In genomic region chr8:61420166-61420565, GRCm38 (mm10) we compare ENCODE assay signal across 15 mouse cellular contexts.
A peak's percentile ranks its signal among the peaks of the same experiment; 100 is the strongest.
DNase-seq lines count a peak whose midpoint lies in the region; ATAC-seq lines count a peak whose summit lies in the region.
"Had no signal": no experiment of that assay in that cellular context is flagged by ENCODE, and none has a peak within 500 bp of the region (broad histone marks: within the 10 kb centered on the region; RNA-seq: fewer than 3 reads in every experiment).

No protein-coding gene starts in this region.

- H3K9ac ChIP-seq in heart, embryonic 13.5 days, result no peak overlapping the region
- no peak overlapping the region for H3K9ac ChIP-seq in hindbrain, embryonic 15.5 days
- no peak overlapping the region for H3K9ac ChIP-seq in neural tube, embryonic 14.5 days (replicated peaks; ENCODE audit: low read depth, low read length)
- H3K9ac ChIP-seq: neural tube, embryonic 12.5 days had no signal

- H3K4me1 ChIP-seq in heart, embryonic 13.5 days, result peaks cover 27% of the 10 kb centered on the region
- H3K4me1 ChIP-seq in hindbrain, embryonic 15.5 days (replicated peaks), result peaks cover 22% of the 10 kb centered on the region
- H3K4me1 ChIP-seq in neural tube, embryonic 14.5 days (ENCODE audit: control insufficient read depth, insufficient read depth, low read length), result 0 out of 2 replicates have a peak, but pooled peaks cover 3% of the 10 kb centered on the region

- no peaks in the 10 kb centered on the region for H3K9me3 ChIP-seq in heart, embryonic 13.5 days
- H3K9me3 ChIP-seq in hindbrain, embryonic 15.5 days, result no peaks in the 10 kb centered on the region
- H3K9me3 ChIP-seq in neural tube, embryonic 14.5 days (ENCODE audit: control insufficient read depth, low read length), result no peaks in the 10 kb centered on the region
- H3K9me3 ChIP-seq: neural tube, embryonic 12.5 days had no signal

- H3K27ac ChIP-seq in heart, embryonic 13.5 days (replicated peaks), result peak overlapping the region; percentile 53
- no peak overlapping the region for H3K27ac ChIP-seq in hindbrain, embryonic 15.5 days (replicated peaks)
- no peak overlapping the region for H3K27ac ChIP-seq in neural tube, embryonic 14.5 days (ENCODE audit: low read depth, low read length)
- H3K27ac ChIP-seq: neural tube, embryonic 12.5 days had no signal

- H3K27me3 ChIP-seq in heart, embryonic 13.5 days (replicated peaks), result no peaks in the 10 kb centered on the region
- no peaks in the 10 kb centered on the region for H3K27me3 ChIP-seq in hindbrain, embryonic 15.5 days
- no peaks in the 10 kb centered on the region for H3K27me3 ChIP-seq in neural tube, embryonic 14.5 days (ENCODE audit: control insufficient read depth, insufficient read depth, low read length)
- H3K27me3 ChIP-seq: CH12.LX; neural tube, embryonic 12.5 days had no signal

- no peak overlapping the region for H3K4me2 ChIP-seq in heart, embryonic 13.5 days
- no peak overlapping the region for H3K4me2 ChIP-seq in hindbrain, embryonic 15.5 days
- H3K4me2 ChIP-seq in neural tube, embryonic 14.5 days (ENCODE audit: low read depth, low read length), result no peak overlapping the region
- H3K4me2 ChIP-seq: neural tube, embryonic 12.5 days had no signal

- ATAC-seq in heart, embryonic 13.5 days (ENCODE audit: extremely low read depth, insufficient number of reproducible peaks, low FRiP score, low TSS enrichment), result peak; percentile 37; the same call in 1 of the 2 replicates
- ATAC-seq in hindbrain, embryonic 15.5 days (ENCODE audit: low FRiP score, low read depth), result 0 out of 2 replicates have a peak, but pooled peaks have one; percentile 36
- peak; percentile 74 for ATAC-seq in neural tube, embryonic 14.5 days (ENCODE audit: low read depth)
- ATAC-seq: activated CD4-positive, CD25-positive, alpha-beta regulatory T cell, adult 4 months; lung, postnatal 0 days had no signal

- 14% methylated on average over 6 of the region's 6 CpGs for whole genome bisulfite sequencing in heart, embryonic 13.5 days
- WGBS in hindbrain, embryonic 15.5 days, result 18% methylated on average over 5 of the region's 6 CpGs
- 15% methylated on average over 5 of the region's 6 CpGs for WGBS in neural tube, embryonic 14.5 days

- H3K36me3 ChIP-seq in heart, embryonic 13.5 days, result no peaks in the 10 kb centered on the region
- H3K36me3 ChIP-seq in hindbrain, embryonic 15.5 days, result no peaks in the 10 kb centered on the region
- H3K36me3 ChIP-seq in neural tube, embryonic 14.5 days (ENCODE audit: control insufficient read depth, insufficient read depth, low read length), result no peaks in the 10 kb centered on the region
- H3K36me3 ChIP-seq: neural tube, embryonic 12.5 days had no signal

- no peak for DNase-seq in heart, adult 8-10 months (ENCODE audit: low spot score)
- DNase-seq in retina, postnatal 1 day, result peak; percentile 32
- DNase-seq in retina, embryonic 14.5 days (ENCODE audit: low spot score), result no peak
- DNase-seq in layer of hippocampus, adult 8-10 months (ENCODE audit: low spot score in 2 of 2), result no peak
- DNase-seq in thymus, postnatal 4 days, result no peak
- DNase-seq: spleen, adult 18-20 months; thymus, postnatal 25 days had no signal

- H3K4me3 ChIP-seq in heart, embryonic 13.5 days, result no peak overlapping the region
- H3K4me3 ChIP-seq in hindbrain, embryonic 15.5 days, result no peak overlapping the region
- H3K4me3 ChIP-seq in neural tube, embryonic 14.5 days (ENCODE audit: low read depth, low read length), result no peak overlapping the region
- H3K4me3 ChIP-seq: erythroblast, embryonic 14.5 days; neural tube, embryonic 12.5 days had no signal
